Mouse (Mus musculus): ENCODE data around the gene Kctd2.
"Not testable (repeated sequence)": the region's sequence is repeated elsewhere in the genome, so short reads cannot be mapped to it uniquely, and the experiment has no call there.

The Kctd2 gene

GRCm38 (mm10) chr11:115419531-115420237 is at the start of gene Kctd2, which contains the start of gene Atp5h:
Kctd2 (plus strand) TSS chr11:115420128.
Atp5h (minus strand) TSS chr11:115419962.
- peak; percentile 89 for DNase-seq (ENCODE audit: low spot score)

DNA sequence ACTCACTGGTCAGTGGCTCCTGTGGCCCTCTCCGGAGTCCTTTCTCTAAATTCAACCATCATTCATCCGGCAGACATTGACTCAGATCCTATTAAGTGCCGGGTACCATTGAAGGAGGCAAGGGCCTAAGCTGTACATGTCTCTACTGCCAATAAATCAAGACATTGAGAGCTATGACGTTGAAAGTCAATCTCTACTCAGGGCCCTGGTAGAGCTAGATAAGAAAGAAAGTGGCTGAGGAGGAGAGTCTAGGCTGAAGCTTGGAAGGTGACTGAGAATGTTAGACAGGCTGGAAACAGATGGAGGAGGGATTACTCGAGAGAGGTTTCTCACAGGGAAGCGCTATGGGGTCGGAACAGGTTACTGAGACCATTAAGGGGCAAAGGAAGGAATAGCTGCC is 49.6 kb upstream of the Kctd2 start:
- DNase-seq (ENCODE audit: low spot score) = no peak

DNA sequence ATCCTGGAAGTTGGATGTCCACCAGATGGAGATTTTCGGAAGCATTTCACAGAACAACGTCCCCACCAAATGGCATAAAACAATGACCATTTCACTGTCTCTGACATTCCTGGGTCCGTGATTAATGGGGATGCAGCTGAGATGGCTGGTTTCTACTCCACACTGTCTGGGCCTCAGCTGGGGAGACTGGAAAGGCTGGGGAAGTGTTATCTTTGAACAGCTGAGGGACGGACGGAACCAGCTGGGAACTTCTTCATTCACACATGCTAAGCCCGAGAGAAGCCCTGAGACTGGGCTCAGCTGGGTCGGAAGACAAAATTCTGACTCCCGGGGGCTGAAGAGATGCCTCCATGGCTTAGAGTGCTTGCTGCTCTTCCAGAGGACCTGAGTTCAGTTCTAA is 48.6 kb upstream of the Kctd2 start:
- DNase-seq (ENCODE audit: low spot score) = no peak

GRCm38 (mm10) chr11:115372015-115372414 is 47.9 kb upstream of the Kctd2 start:
- DNase-seq (ENCODE audit: low spot score) = no peak

- DNase-seq (ENCODE audit: low spot score) = no peak
These were observed 47.2 kb upstream of the Kctd2 start for GRCm38 (mm10) chr11:115372737-115373136.

DNA sequence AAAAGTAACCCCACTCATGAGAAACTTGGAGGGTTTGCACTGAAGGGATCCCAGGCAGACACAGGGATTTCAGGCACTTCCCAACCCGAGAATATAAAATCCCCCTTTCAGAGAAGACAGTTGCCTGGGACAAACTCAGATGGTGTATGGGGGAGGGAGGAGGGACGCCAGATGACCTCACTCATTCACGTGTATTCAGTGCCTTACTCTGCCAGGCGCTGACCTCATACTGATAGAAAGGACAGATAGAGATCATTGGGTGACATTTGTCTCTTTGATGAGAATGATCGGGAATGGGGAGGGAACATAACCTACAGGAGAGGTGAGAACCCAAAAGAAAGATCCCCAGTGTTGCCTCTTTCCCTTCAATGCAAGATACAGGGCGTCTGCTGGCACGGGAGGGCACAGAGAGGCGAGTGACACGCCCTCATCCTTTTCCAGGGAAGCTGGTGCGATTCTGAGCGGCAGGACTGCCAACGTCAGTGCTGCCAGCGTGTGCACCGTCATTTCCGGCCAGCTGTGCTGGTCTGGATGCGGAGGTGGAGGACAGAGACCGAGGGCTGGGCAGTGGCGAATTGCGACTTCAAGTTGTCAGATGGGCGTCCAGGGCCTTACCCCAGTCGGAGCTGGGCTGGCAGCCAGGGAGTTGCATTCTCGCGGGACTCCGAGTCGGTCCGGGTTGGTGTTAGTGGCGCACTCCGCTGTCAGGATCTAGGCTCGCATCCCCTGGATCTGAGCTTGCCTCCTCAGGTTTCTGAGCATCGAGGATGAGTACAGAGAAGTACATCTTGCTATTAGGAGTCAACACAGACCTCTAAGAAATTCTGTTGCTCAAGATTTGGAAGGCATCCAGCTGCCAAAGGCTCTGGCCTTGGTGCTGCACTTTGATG is 45.9 kb upstream of the Kctd2 start:
- peak; percentile 57 for DNase-seq (ENCODE audit: low spot score)

DNA sequence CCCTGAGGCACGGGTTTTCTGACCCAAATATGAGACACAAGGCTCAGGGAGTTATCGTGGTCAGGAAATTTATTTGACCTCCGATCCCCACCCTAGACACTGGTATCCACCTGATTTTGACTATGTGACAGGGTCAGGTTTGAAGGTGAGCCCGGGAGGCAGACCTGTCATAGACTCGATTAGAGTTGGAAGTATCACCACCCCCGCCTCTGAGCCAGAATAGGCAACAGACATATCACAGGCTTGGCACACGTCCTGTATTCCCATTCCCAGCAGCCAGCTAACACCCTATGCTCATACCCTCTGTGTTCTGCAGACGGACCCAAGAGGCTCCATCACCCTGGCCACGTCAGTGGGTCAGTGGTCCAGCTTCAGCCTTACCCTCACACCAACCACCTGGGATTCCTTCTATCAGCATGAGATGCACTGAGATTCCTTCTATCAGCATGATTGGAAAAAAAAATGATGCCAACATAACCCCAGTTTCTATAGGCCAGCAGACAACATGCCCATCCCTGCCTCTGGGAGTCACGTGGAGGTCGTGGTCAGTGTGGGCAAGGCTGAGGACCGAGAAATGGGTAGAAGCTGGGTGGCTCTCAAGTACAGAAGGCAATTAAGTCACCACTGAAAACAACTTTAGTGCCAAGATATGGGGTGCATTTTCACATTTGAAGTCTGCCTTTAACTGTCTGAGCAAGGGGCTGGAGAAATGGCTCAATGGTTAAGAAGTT is 45.1 kb upstream of the Kctd2 start:
- no peak for DNase-seq (ENCODE audit: low spot score)

DNA sequence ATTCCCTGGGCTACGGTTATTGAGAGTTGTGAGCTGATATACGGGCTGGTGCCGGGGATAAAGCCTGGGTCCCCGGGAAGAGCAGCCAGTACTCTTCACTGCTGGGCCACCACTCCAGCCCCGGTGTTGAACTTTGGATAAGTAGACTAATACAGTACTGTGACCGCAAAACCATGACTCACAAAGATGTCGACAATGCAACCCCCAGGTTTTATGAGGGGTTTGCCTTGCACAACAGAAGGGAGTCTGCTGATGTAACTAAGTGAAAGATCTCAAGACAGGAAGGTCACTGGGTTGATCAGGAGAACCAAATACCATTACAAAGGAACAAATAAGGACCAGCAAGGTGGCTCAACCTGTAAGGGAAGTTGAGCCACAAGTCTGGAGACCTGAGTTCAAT is 43.2 kb upstream of the Kctd2 start:
- DNase-seq (ENCODE audit: low spot score) = no peak

- no peak for DNase-seq (ENCODE audit: low spot score)
These were observed 42.7 kb upstream of the Kctd2 start for GRCm38 (mm10) chr11:115377254-115377653.

- DNase-seq (ENCODE audit: low spot score) = no peak
These were observed 42.1 kb upstream of the Kctd2 start for GRCm38 (mm10) chr11:115377854-115378253.

DNA sequence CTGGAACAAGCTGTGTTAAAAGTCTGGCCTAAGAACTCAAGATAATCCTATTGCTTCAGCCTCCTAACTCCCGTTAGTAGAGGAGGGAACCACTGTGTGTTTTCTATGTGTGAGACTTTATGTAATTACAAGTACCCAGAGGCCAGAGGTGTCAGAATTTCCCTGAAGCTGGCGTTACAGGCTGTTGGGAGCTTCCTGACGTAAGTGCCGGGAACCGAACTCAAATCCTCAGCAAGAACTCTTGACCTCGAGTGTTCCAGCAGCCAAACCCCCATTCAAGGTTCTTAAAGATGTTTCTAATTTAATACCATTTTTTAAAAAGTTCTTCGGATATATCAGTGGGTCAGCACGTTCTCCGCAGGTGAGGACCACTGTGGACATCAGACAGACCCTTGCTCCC is 38.7 kb upstream of the Kctd2 start:
- no peak for DNase-seq (ENCODE audit: low spot score)

GRCm38 (mm10) chr11:115381743-115382539 is 38.0 kb upstream of the Kctd2 start, which contains the start of gene Cdr2l:
Cdr2l (plus strand) TSS chr11:115381916.
- DNase-seq (ENCODE audit: low spot score) = peak; percentile 85

- DNase-seq (ENCODE audit: low spot score) = no peak
These were observed 37.0 kb upstream of the Kctd2 start for GRCm38 (mm10) chr11:115382891-115383290.

- no peak for DNase-seq (ENCODE audit: low spot score)
These were observed 36.0 kb upstream of the Kctd2 start for GRCm38 (mm10) chr11:115383701-115384474.

GRCm38 (mm10) chr11:115384587-115384986 is 35.3 kb upstream of the Kctd2 start:
- no peak for DNase-seq (ENCODE audit: low spot score)

- DNase-seq (ENCODE audit: low spot score) = not testable (repeated sequence)
These were observed 33.1 kb upstream of the Kctd2 start for GRCm38 (mm10) chr11:115386859-115387258.

DNA sequence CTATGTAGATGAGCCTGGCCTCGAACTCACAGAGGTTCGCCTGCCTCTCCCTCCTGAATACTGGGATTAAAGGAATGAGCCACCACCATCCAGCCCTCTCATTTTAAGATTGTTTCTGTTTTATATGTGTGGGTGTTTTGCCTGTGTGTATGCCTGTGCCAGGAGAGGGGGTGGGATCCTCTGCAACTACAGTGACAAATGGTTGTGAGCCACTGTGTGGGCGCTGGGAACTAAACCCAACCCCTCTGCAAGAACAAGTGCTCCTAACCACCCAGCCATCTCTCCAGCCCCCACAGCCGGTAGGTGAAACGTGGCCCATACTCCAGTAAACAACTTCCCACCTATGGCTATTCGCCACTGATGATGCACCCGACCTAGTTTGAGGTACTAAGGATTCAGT is 28.6 kb upstream of the Kctd2 start:
- DNase-seq (ENCODE audit: low spot score) = no peak

- no peak for DNase-seq (ENCODE audit: low spot score)
These were observed 26.1 kb upstream of the Kctd2 start for GRCm38 (mm10) chr11:115393721-115394325.

GRCm38 (mm10) chr11:115398085-115398484 is 21.8 kb upstream of the Kctd2 start:
- DNase-seq (ENCODE audit: low spot score) = no peak

GRCm38 (mm10) chr11:115400126-115400525 is 19.8 kb upstream of the Kctd2 start:
- DNase-seq (ENCODE audit: low spot score) = no peak

Data from urinary bladder, postnatal 25 days (tissue).